Mouse (Mus musculus) stomach, embryonic 14.5 days (tissue): ENCODE results near the gene Bmp7. TPM values are rescaled to one million over a fixed set of nuclear protein-coding genes. Genes with fewer than 3 reads are reported as not detected.

Experiments
- ATAC-seq: fragments of 200-750 bp; cut with Nextera tagmentation; 2 replicates; pipeline ENCODE4 v1.8.0; 2017; ENCODE audit warnings: low read depth, moderate TSS enrichment; ENCODE audit not compliant: insufficient number of reproducible peaks, insufficient read depth, low FRiP score
- H3K27ac ChIP-seq: fragments of 300-500 bp; sonication (generic); 2 replicates; pipeline ENCODE4 v1.5.1; 2014; ENCODE audit warnings: mild to moderate bottlenecking, low read length, moderate library complexity, mixed read lengths
- H3K27me3 ChIP-seq: fragments of 300-500 bp; sonication (generic); 2 replicates; pipeline ENCODE4 v1.6.1; 2014; ENCODE audit warnings: low read length, control low read depth, mixed read lengths; ENCODE audit not compliant: control insufficient read depth, insufficient read depth
- H3K36me3 ChIP-seq: fragments of 300-500 bp; sonication (generic); 2 replicates; pipeline ENCODE4 v1.6.1; 2014; ENCODE audit warnings: mild to moderate bottlenecking, control low read depth, low read length, moderate library complexity, mixed read lengths; ENCODE audit not compliant: control insufficient read depth, insufficient read depth
- H3K4me1 ChIP-seq: fragments of 300-500 bp; sonication (generic); 2 replicates; pipeline ENCODE4 v1.6.1; 2014; ENCODE audit warnings: low read length, control low read depth, mixed read lengths; ENCODE audit not compliant: control insufficient read depth, insufficient read depth
- H3K4me2 ChIP-seq: fragments of 300-500 bp; sonication (generic); replicated peaks from 2 replicates; pipeline ENCODE4 v1.6.1; 2014; ENCODE audit warnings: low read depth, low read length, control low read depth
- H3K4me3 ChIP-seq: fragments of 300-500 bp; sonication (generic); 2 replicates; pipeline ENCODE4 v1.5.1; 2014; ENCODE audit warnings: low read depth, low read length, control low read depth
- H3K9ac ChIP-seq: fragments of 300-500 bp; sonication (generic); replicated peaks from 2 replicates; pipeline ENCODE4 v1.6.1; 2014; ENCODE audit warnings: low read depth, mild to moderate bottlenecking, control low read depth, low read length, moderate library complexity, mixed read lengths
- H3K9me3 ChIP-seq: fragments of 300-500 bp; sonication (generic); 2 replicates; pipeline ENCODE4 v1.6.1; 2016; ENCODE audit warnings: low read depth, low read length, control low read depth; ENCODE audit not compliant: control insufficient read depth
- WGBS: fragments of 180-500 bp; shearing (Covaris S2); extraction: QIAGEN DNeasy Blood & Tissue Kit; methylation state at CpG from one replicate; pipeline ENCODE4 v1.1.7; 2014; 5-methylcytosine and 5-hydroxymethylcytosine counted together
- polyA plus RNA-seq: library from polyadenylated mRNA; unstranded; fragments of >200 nt; fragmentation: Nextera tagmentation; extraction: Ambion mirVana; gene quantifications from 2 replicates; pipeline ENCODE4 v1.2.1, GENCODE M21; 2014

Gene Bmp7
- polyA plus RNA-seq, 1 experiment from 2014 or later: 20.7 TPM

- Histone ChIP-seq H3K4me3 (no peak overlapping the region), H3K27me3 (no peaks in the 10 kb centered on the region), H3K9ac (no peak overlapping the region), H3K36me3 (no peaks in the 10 kb centered on the region), H3K4me1 (peaks cover 14% of the 10 kb centered on the region; the same call in 1 of the 2 replicates), H3K27ac (no peak overlapping the region), H3K9me3 (no peaks in the 10 kb centered on the region), H3K4me2 (no peak overlapping the region)
- ATAC-seq: no peak
- WGBS: 62% methylated on average over 4 of the region's 4 CpGs
Observed at GRCm38 (mm10) chr2:172846311-172846575, 93.9 kb downstream of the Bmp7 start.

GRCm38 (mm10) chr2:172845536-172846310 is 94.4 kb downstream of the Bmp7 start:
- ATAC-seq: no peak
- H3K27ac ChIP-seq: no peak overlapping the region
- WGBS: 50% methylated on average over 31 of the region's 31 CpGs

GRCm38 (mm10) chr2:172843903-172844302 is 96.2 kb downstream of the Bmp7 start:
- H3K9me3 ChIP-seq: no peaks in the 10 kb centered on the region
- no peaks in the 10 kb centered on the region for H3K27me3 ChIP-seq
- H3K36me3 ChIP-seq: no peaks in the 10 kb centered on the region
- no peak overlapping the region for H3K4me2 ChIP-seq
- H3K4me1 ChIP-seq: peaks cover 7% of the 10 kb centered on the region; the same call in 1 of the 2 replicates
- H3K4me3 ChIP-seq: no peak overlapping the region
- H3K9ac ChIP-seq: no peak overlapping the region
- ATAC-seq: no peak
- H3K27ac ChIP-seq: no peak overlapping the region
- 78% methylated on average over 9 of the region's 9 CpGs for WGBS

More at GRCm38 (mm10) chr2:172845536-172846310, 94.4 kb downstream of the Bmp7 start:
- H3K4me1 ChIP-seq: peaks cover 14% of the 10 kb centered on the region; the same call in 1 of the 2 replicates
- H3K4me2 ChIP-seq: no peak overlapping the region
- H3K4me3 ChIP-seq: no peak overlapping the region
- no peaks in the 10 kb centered on the region for H3K36me3 ChIP-seq
- H3K9me3 ChIP-seq: no peaks in the 10 kb centered on the region
- H3K27me3 ChIP-seq: no peaks in the 10 kb centered on the region
- 0 out of 2 replicates have a peak overlapping the region, but pooled peaks have one; percentile 7 for H3K9ac ChIP-seq

- Histone ChIP-seq H3K4me1 (peaks cover 5% of the 10 kb centered on the region; the same call in 1 of the 2 replicates), H3K4me2 (no peak overlapping the region), H3K9me3 (no peaks in the 10 kb centered on the region), H3K27me3 (no peaks in the 10 kb centered on the region), H3K9ac (no peak overlapping the region), H3K27ac (no peak overlapping the region), H3K4me3 (no peak overlapping the region), H3K36me3 (no peaks in the 10 kb centered on the region)
- ATAC-seq: no peak
- WGBS: 75% methylated on average over 4 of the region's 4 CpGs
Observed at GRCm38 (mm10) chr2:172842306-172842705, 97.8 kb downstream of the Bmp7 start.

GRCm38 (mm10) chr2:172840905-172841750 is 99.0 kb downstream of the Bmp7 start:
- H3K9me3 ChIP-seq: no peaks in the 10 kb centered on the region
- no peaks in the 10 kb centered on the region for H3K36me3 ChIP-seq
- H3K4me3 ChIP-seq: no peak overlapping the region
- H3K27ac ChIP-seq: no peak overlapping the region
- H3K9ac ChIP-seq: no peak overlapping the region
- 57% methylated on average over 11 of the region's 11 CpGs for WGBS
- peaks cover 5% of the 10 kb centered on the region; the same call in 1 of the 2 replicates for H3K4me1 ChIP-seq
- H3K27me3 ChIP-seq: no peaks in the 10 kb centered on the region
- H3K4me2 ChIP-seq: no peak overlapping the region
- no peak for ATAC-seq

- Histone ChIP-seq H3K4me3 (no peak overlapping the region), H3K9ac (no peak overlapping the region), H3K27me3 (no peaks in the 10 kb centered on the region), H3K4me2 (no peak overlapping the region), H3K27ac (no peak overlapping the region), H3K36me3 (no peaks in the 10 kb centered on the region), H3K9me3 (no peaks in the 10 kb centered on the region), H3K4me1 (no peaks in the 10 kb centered on the region)
- 0 out of 2 replicates have a peak, but pooled peaks have one; percentile 17 for ATAC-seq
- 43% methylated on average over 10 of the region's 10 CpGs for WGBS
Observed at GRCm38 (mm10) chr2:172839317-172839980, 100.7 kb downstream of the Bmp7 start.

- Histone ChIP-seq H3K4me2 (no peak overlapping the region), H3K27me3 (no peaks in the 10 kb centered on the region), H3K27ac (no peak overlapping the region), H3K9ac (no peak overlapping the region), H3K4me3 (no peak overlapping the region), H3K4me1 (peaks cover 5% of the 10 kb centered on the region; the same call in 1 of the 2 replicates), H3K36me3 (no peaks in the 10 kb centered on the region), H3K9me3 (no peaks in the 10 kb centered on the region)
- no peak for ATAC-seq
- WGBS: 72% methylated on average over 6 of the region's 6 CpGs
Observed at GRCm38 (mm10) chr2:172836516-172836915, 103.6 kb downstream of the Bmp7 start.

GRCm38 (mm10) chr2:172833196-172833595 is 106.9 kb downstream of the Bmp7 start:
- Histone ChIP-seq H3K9me3 (no peaks in the 10 kb centered on the region), H3K27me3 (no peaks in the 10 kb centered on the region), H3K9ac (no peak overlapping the region), H3K36me3 (no peaks in the 10 kb centered on the region), H3K4me1 (peaks cover 5% of the 10 kb centered on the region; the same call in 1 of the 2 replicates), H3K4me2 (no peak overlapping the region), H3K4me3 (no peak overlapping the region), H3K27ac (no peak overlapping the region)
- ATAC-seq: peak; percentile 15; the same call in 1 of the 2 replicates
- 23% methylated on average over 2 of the region's 2 CpGs for WGBS
